Mouse (Mus musculus): ENCODE data around the gene Aak1.
A peak's percentile ranks its signal among the peaks of the same experiment; 100 is the strongest.

Aak1 gene

GRCm38 (mm10) chr6:86899053-86899452 is 49.7 kb downstream of the Aak1 start:
- DNase-seq = no peak

DNA sequence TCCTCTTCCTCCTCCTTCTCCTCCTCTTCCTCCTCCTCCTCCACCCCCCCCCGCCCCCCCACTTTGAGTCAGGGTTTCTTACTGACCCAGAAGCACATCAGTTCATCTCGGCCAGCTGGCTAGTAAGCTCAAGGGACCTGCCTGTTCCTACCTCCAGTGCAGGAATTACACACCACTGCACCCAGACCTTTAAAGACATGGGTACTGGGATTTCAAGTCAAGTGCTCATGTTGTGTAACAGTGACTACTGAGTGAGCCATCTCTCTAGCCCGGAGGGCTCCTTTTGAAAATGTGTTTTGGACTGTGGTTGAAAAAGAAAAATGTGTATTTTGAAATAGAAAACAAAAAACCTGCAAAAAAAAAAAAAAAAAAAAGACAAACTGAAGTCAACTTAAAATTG is 50.6 kb downstream of the Aak1 start:
- DNase-seq = no peak

- no peak for DNase-seq
Measured at GRCm38 (mm10) chr6:86900546-86900945, 51.2 kb downstream of the Aak1 start.

DNA sequence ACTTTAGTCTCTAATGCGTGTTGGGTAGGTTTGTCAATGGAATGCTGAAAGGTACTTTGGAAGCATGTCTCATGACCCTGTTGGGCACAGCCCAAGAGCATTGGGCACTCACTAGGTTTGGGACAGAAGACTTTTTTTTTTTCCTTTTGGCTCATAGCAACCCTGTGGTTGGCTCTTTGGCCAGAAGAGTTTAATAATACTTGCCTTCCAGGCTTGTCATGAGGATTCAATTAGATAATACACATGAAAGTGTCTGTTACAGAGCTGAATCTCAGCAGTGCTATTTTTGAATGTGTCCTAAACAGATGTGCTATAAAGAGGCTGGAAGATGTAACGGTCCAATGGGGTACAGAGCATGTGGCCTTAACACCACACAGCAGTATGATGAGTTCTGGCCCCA is 56.2 kb downstream of the Aak1 start:
- no peak for DNase-seq

- DNase-seq = no peak
Measured at GRCm38 (mm10) chr6:86907191-86907590, 57.9 kb downstream of the Aak1 start.

DNA sequence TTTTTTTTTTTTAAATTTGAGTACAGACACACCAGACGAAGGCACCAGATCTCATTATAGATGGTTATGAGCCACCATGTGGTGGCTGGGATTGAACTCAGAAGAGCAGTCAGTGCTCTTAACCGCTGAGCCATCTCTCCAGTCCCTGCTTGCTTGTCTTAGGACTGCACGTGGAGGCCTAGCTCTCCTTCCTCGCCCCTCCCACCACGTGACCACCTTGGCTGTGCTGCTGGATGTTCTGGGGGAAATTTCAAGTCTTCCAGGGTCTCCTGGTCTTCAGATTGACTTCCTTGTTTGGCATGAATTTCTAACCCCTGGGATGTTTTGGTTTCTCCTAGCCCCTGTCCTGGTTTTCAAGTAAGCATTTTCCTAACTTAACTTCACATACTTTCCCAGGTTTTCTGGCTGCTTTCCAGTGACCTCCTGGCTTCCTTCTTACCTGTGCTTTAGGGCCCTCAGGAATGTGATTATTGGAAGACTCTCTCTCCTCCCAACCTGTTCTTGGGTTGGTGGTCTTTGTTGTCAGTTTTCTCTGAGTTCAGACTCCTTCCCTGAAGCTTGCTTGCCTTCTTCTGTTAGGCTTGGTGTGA is 59.3 kb downstream of the Aak1 start:
- no peak for DNase-seq

DNA sequence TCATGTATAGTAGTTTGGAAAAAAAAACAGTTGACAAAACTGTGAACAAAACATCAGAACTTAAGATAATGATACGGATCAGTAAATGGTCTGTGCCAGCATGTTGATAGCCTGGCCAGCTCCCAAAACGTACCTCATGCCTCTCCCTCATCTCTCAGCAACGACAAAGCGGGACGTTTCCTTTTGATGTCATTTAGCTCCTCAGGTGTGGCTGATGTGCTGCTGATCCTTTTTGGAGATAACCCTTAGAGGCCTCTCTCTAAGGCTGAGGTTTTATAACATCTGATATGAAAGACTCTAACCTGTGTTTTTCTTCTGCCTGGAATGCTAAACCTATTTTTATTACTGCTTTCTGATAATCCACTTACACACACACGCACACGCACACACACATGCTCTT is 60.6 kb downstream of the Aak1 start:
- DNase-seq = no peak

- no peak for DNase-seq
Measured at GRCm38 (mm10) chr6:86916157-86916820, 67.0 kb downstream of the Aak1 start.

- DNase-seq = peak; percentile 21
Measured at GRCm38 (mm10) chr6:86917231-86917630, 67.9 kb downstream of the Aak1 start.

DNA sequence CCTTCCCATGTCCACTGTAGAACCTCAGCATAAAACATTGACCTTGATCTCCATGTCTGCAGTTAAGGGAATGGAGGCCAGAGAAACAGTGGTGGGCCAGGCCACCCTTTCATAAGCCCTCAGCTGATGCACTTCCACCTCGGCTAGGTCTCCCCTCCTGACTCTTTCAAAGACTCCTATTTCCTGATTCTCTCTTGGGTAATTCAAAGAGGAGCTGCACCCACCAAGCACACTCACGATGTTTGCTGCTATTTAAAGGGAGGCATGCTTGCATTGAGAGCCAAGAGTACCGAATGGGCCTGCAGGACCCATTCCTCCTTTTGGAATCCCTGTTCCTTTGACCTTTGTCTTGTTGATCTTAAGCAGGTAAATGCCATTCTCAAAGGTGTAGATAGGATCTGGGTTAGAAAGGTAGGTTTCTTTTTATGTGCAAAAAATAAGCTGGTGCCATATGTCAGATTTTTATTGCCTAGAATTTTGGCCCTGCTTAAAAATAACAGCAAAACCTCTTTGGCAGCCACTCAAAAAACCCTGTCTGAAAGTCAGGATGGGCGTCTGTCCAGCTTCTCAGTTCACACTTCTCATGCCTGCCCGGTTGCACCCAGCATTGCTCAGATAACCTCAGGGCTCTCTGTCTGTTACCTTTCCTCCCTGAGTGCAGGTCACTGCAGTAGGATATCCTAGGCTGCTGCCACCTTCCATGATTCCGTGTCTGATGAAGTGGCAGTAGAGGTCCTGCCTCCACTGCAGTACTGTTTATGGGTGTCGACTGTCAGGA is 68.9 kb downstream of the Aak1 start:
- peak; percentile 48 for DNase-seq

DNA sequence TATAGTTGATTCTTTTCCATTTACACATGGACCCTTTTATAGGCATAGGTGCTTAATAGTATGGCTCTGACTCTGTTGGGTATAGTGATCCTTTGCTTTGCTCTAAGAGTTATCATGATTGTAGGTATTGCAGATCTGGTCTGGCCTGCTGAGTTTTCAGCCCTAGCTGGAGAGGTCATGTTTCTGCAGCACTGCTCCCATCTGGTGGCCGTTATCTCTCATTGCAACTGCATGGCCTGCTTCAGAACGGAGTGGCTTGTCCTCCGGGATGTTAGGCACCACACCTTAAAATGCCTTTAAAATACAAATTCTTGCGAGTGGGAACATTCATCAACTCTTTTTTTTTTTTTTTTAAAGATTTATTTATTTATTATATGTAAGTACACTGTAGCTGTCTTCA is 72.6 kb downstream of the Aak1 start:
- DNase-seq = peak; percentile 84

- DNase-seq = no peak
Measured at GRCm38 (mm10) chr6:86924746-86925145, 75.4 kb downstream of the Aak1 start.

GRCm38 (mm10) chr6:86934541-86934940 is 85.2 kb downstream of the Aak1 start:
- DNase-seq = no peak

GRCm38 (mm10) chr6:86939797-86940196 is 90.5 kb downstream of the Aak1 start:
- DNase-seq = no peak

DNA sequence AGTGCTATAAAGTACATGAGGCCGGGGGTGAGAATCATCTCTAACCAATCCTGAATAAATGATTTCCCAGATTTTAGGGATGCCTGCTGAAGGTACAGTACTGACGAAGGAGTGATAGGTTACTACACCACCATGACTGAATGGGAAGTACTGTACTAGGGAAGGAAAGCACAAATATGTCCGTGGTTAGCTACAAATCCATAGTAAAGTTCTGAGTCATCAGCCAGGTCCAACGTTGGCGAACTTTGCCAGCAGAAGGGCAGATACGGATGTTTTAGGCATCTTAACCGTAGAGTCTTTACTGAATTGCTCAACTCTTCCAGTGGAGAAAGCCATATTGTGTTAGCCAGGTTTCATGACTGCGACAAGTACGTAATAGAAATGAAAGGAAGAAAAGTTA is 91.6 kb downstream of the Aak1 start:
- no peak for DNase-seq

DNA sequence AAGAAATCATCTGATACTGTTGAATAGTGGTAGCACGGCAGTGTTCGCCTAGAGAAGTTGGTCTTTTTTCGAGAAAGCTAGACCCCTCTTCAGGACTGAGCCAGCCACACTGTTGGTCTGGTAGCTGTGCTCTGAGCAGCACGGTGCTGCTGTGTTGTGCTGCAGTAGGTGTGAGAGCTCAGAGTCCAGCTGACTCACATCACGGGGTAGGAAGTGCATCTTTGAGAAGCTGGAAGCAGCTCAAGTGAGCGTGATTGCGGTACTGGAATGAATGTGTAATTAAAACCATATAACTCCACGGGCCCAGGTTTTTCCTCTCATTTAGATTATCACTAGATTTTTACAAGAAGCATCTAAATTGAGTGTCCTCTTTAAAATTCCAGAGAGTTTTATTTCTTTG is 97.8 kb downstream of the Aak1 start:
- DNase-seq = no peak

DNA sequence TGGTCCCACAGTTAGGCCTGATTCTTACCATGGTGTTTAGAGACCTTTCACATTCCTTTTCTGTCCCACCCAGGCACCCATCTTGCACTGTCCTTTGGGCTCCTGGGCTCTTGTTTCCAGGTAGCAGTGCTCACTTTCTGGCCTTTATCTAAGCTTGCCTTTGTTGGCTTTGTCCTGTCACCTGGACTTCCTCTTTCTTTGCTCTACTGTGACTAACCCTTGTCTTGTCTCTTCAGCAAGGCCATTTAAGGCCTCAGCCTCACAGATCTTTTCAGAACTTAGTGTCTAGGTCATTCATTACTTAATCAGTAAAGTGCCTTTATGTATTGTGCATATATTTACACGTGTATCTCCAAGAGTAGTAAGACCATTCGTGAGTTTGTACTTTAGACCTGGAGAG is 99.4 kb downstream of the Aak1 start:
- DNase-seq = no peak

DNA sequence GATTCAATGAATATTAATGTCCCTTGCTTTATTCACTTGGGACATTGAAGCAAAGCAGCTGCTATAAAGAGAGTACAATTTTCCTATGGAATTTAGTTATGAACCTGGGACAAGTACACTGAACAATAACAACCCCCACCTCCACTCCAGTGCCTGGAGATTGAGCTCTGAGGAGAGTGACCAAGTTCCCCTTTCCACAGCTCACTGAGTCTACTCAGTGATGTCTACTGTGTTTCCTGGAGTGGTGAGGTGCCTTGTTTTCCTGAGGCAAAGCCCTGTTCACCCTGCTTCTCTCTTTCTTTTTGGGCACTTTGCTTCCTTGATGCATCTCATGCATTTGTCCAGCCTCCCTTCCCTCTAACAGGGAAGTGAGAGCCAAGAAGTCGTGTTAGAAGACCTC is 100.8 kb downstream of the Aak1 start:
- no peak for DNase-seq

DNA sequence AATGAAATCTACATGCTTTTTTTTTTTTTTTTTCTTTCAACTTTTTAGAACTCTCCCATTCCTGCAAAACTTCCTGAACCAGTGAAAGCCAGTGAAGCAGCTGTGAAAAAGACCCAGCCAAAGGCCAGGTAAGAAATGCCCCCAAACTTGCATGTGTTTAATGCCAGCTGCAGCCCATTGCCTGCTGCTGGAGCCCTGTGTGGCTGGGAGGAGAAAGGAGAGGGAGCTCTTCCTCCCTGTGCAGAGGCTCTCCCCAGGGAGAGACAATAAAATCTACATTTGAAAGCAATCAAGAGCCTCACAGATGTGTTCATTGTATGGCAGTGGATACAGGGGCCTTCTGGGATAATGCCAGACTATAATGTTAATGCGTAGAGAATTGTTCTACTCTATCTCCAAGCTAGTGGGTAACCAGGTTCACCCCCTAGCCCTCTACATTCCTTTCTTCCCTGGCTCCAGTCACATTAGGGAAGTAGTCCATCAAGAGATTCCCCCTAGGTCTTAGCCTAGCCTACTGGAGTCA is 101.5 kb downstream of the Aak1 start:
- no peak for DNase-seq

DNA sequence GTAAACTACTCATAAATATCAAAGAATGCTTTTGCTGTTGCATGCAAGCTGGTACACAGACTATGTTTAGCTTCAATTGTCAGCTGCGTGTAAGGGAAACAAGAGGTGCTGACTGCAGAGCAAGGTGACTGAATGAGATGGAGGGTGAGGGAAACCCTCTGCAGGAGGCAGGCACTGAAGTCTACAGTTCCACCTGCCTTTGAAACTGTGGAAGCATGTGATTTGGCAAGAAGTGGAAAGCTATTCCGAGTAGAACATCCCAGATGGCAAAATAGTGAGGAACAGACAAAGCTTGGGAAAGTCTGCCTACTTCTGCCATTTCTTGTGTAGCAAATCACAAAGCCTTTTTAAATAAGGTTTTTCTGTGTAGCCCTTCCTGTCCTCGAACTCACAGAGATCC is 106.4 kb downstream of the Aak1 start:
- no peak for DNase-seq

DNA sequence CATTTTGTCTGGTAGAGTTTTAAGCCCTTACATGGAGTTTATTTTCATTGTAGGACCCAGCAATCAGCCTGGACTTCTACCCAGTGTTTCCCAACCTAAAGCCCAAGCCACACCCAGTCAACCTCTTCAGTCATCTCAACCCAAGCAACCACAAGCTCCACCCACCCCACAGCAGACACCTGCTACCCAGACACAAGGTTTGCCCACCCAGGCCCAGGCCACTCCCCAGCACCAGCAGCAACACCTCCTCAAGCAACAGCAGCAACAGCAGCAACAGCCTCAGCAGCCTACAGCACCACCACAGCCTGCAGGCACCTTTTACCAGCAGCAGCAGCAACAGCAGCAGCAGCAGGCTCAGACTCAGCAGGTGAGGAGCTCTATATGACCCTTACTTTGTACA is 106.9 kb downstream of the Aak1 start:
- no peak for DNase-seq

DNA sequence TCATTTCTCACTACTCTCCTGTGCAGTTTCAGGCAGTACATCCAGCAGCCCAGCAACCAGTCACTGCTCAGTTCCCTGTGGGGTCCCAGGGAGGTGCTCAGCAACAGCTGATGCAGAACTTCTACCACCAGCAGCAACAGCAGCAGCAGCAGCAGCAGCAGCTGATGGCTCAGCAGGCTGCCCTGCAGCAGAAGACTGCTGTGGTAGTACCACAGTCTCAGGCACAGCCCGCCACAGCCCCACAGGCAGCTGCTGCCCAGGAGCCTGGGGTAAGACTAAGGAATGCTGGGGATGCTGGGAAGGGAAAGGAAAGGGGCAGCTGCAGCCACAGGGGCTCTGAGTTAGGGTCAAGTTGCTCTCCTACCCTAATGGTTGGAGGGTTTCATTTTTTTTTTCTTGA is 109.7 kb downstream of the Aak1 start:
- DNase-seq = no peak

DNA sequence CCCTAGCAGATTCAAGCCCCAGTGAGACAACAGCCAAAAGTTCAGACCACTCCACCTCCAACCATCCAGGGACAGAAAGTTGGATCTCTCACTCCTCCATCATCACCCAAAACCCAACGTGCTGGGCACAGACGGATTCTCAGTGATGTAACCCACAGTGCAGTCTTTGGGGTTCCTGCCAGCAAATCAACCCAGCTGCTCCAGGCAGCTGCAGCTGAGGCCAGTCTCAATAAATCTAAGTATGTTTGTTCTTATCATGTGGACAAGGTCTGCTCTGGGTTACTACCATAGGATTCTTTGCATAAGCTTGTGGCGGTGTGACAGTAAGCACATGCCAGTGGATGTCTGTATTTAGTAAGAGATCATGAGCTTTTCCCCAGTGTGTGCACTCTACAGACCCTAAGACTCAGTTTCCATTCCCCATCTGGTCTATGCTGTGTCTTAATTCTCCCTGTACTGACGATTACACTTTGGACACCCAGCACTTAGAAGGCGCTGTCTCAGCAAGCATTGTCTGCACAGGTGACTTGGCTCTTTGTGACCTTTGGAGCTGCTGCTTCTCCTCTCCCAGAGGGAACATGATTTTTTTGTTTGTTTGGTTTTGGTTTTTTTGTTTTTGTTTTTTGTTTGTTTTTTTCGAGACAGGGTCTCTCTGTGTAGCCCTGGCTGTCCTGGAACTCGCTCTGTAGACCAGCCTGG is 114.8 kb downstream of the Aak1 start:
- no peak for DNase-seq
